Mouse (Mus musculus): ENCODE results near the gene Mchr1.
"Not testable (repeated sequence)": the region's sequence is repeated elsewhere in the genome, so short reads cannot be mapped to it uniquely, and the experiment has no call there.

The Mchr1 gene

DNA sequence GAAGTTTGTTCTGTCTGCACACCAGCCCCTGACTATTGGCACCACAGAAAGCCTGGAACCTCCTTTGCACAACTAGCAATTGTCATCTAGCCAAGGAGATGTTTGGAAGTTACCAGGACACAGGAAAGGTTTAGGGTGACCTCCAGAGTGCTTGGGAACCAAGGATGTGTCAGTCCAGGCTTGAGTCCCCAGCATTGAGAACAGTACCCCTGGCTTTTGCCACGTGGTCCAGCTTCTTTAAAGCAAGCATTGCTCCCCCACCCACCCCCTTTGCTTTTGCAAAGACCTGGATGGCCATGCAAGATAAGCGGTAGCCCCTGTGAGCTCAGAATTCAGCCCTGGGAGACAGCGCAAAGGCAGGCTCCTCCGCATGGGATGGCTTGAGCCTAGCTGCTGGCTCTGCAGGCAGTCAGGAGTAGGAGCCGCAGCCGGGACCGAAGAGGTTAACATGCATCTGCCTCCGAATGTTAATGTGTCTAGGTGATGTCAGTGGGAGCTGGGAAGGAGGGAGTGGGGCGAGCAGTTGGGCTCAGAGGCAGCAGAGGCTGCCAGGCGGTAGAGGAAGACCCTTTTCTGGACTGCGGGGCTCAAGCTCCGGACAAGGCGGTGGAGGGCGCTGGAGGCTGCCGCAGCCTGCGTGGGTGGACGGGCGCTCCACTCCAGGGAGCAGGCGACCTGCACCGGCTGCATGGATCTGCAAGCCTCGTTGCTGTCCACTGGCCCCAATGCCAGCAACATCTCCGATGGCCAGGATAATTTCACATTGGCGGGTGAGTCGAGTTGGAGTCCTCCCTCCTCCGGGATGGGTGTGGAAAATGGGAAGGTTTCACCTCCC is at the start of gene Mchr1:
Gene Mchr1, plus strand, starts transcription at position 414 of the 835 bp plus-strand sequence.
- peak in 1 of 2 experiments; percentile 57 for DNase-seq (ENCODE audit: low spot score in 2 of 2)

DNA sequence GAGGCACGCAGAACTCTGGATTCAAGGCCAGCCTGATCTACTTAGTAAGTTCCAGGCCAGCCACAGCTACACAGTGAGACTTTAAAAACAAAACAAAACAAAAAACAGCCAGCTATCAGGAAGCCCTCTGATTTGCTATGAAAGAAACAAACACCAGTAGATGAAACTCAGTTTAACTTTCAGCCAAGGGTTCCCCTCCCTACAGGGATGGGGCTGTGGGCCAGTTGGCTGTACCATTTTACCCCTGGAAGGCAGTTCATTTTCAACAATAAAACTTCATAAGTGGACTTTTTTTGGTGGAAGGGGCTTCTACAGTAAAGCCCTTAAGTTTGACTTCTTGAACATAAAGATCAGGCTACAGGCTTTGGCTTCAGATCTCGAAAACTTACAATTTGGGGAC is 46.2 kb upstream of the Mchr1 start:
- no peak for DNase-seq (ENCODE audit: low spot score in 2 of 2)

DNA sequence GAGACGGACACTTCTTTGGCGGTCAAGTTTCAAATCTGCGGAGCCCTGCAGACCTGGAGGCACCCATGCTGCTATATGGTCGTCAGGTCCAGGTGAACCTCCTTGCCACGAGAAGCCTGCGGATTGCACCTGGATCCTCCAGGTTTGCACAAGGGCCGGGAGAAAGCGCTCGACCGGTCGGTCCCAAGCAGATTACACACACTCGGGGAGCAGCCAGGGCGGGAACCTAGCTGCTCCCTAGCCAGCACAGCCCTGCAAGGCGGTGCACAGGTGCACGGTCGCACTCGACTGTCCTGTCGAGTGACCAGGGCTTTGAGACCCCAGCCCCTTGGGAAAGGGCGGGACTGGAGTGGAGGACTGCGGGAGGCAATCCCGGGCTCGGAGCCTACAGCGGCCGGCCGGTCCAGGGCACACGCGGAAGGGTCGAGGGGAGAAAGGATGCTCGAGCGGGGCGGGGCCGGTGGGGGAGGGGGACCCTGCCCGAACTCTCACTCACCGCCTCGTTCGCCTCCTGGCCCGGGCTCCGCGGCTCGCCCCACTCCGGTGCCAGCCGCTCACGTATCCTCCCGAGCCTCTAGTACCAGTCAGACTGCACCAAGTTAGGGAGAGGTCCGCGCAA is 45.2 kb upstream of the Mchr1 start:
- peak in 1 of 2 experiments; percentile 34 for DNase-seq (ENCODE audit: low spot score in 2 of 2)

DNA sequence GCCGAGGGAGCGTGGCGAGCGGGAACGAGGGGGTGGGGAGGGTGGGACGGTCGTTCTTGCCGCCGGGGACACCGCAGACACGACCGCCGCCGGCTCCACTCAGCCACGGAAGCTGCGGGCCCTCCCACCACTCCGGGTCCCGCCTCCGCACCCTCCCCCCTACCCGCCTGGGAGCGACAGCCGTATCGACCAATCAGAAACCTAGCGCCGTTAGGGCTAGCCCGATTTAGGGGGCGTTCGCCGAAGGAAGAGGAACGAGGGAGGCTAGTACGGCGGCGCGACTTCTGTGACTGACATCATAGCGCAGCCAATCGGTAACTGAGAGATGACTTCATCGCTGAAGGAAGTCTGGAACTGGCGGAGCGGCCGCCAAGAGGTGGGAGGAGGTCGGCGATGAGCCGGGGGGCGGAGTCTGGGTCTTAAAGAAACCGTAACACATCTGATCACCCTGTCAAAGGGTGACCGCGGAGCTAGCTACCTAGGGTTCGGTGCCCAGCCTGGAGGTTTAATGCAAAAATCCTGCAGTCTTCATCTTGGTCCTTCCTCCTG is 44.6 kb upstream of the Mchr1 start, which contains the start of gene Mrtfa:
Gene Mrtfa, minus strand, starts transcription at position 128 of the 549 bp plus-strand sequence.
- DNase-seq (ENCODE audit: low spot score in 2 of 2): peak; percentile 99 to 100

- DNase-seq (ENCODE audit: low spot score in 2 of 2): no peak
These were observed 44.0 kb upstream of the Mchr1 start for GRCm38 (mm10) chr15:81191303-81191702.

- no peak for DNase-seq (ENCODE audit: low spot score in 2 of 2)
These were observed 43.0 kb upstream of the Mchr1 start for GRCm38 (mm10) chr15:81192316-81192715.

DNA sequence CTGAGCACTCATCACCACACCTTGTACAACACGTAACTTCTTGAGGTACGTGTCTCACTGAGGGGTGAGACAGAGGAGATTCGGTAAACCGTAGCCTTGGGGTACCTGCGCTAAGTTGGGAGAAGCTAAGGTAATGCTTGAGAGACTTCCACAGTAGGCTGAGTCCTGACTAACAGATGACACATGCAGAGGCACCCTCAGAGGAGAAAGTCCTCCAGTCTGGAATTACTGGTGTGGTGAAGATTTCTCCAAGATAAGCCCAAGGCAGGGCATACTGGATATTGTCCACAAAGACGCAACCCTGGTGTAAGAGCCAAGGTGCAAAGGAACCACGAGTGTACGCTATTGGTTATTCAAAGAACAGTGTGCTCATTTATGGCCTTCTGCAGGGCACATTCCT is 42.4 kb upstream of the Mchr1 start:
- no peak for DNase-seq (ENCODE audit: low spot score in 2 of 2)

- no peak for DNase-seq (ENCODE audit: low spot score in 2 of 2)
These were observed 40.5 kb upstream of the Mchr1 start for GRCm38 (mm10) chr15:81194791-81195190.

GRCm38 (mm10) chr15:81195447-81195846 is 39.9 kb upstream of the Mchr1 start:
- no peak for DNase-seq (ENCODE audit: low spot score in 2 of 2)

GRCm38 (mm10) chr15:81197197-81197596 is 38.1 kb upstream of the Mchr1 start:
- no peak for DNase-seq (ENCODE audit: low spot score in 2 of 2)

- DNase-seq (ENCODE audit: low spot score in 2 of 2): no peak
These were observed 36.9 kb upstream of the Mchr1 start for GRCm38 (mm10) chr15:81198447-81198846.

DNA sequence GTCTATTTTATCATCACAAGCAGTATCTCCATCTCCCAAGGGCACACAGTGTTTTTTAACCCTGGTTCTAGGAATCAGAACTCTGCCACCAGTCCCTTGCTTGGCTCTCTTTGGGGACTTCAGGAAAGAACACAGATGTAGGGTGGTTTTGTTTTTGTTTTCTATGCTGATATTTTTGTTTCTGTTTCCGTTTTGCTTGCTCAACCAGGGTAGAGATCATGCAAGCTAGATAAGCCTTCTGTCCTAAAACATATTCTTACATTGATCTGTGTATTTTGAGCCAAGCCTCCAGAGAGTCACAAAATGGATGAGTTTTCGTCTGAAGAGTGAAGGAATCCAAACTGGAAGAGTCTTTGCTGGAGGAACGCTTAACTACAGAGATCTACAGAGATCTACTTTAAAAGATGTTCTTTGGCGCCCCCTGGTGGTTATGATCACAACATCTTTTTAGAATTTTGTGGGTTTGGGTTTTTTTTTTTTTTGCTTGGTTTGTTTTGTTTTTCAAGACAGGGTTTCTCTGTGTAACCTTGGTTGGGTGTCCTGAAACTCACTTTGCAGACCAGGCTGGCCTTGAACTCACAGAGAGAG is 35.8 kb upstream of the Mchr1 start:
- peak in 1 of 2 experiments; percentile 72 for DNase-seq (ENCODE audit: low spot score in 2 of 2)

DNA sequence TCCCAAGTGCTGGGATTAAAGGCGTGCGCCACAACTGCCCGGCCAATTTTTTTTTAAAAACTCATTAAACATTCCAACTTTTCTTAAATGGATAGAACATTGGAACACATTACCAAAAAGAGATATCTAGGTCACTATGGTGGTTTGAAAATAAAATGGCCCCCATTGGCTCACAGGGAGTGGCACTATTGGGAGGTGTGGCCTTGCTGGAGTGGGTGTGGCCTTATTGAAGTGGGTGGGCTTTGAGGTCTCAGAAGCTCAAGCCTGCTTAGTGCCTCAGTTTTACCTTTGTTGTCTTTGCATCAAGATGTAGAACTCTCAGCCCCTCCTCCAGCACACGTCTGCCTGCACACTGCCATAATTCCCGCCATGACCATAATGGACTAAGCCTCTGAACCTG is 32.8 kb upstream of the Mchr1 start:
- DNase-seq (ENCODE audit: low spot score in 2 of 2): no peak

- DNase-seq (ENCODE audit: low spot score in 2 of 2): no peak
These were observed 24.8 kb upstream of the Mchr1 start for GRCm38 (mm10) chr15:81210496-81210895.

DNA sequence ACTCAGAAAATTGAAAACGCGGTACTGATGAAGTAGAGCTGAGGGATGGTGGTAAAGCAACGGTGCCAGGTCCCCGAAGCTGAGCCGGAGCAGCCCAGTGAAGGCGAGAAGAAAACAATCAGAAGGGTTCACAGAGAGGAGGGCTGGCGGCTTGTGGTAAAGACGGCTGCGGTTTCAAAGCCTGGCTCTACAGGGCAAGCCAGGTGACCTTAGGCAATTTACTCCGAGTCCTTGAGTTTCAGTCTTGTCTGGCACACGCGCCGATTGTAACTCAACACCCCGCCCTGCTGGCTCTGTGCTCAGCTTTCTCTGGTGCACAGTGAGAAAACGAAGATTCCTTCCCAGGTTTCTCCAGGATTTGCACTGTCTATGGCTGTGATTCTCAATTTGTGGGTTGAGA is 22.3 kb upstream of the Mchr1 start:
- peak in 1 of 2 experiments; percentile 63 for DNase-seq (ENCODE audit: low spot score in 2 of 2)

DNA sequence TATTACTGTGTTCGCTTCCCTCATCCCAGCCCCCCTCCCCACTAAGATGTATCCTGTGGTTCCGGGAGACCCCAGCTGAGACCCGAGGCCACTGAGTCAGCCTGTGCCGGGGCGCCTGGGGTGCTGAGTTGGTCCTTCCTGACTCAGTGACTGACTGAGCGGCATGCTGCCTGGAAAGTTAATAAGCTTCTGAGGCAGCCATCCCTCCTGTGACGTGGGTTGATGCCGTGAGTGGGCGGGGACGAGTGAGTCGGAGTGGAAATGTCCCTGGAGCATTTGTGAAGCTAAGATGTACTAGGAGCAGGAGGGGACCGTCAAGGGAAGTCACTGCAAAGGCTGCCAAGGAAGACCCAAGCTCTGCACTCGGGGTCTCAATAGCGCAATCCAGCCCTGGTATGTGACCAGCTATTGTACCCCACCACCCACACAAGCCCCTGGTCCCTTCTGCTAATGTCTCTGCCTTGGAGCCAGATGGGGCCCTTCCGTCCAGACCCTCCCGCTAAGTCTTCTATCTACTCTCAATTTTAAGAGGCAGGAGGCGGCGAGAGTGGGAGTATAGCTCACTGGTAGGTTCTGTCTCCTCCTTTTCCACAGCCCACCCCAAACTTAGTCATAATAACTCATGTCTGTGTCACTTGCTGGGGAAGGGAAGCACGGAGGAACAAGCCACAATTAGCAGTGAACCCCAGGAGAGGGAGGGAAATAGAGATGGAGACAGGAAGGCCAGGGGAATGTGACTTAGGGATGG is 18.2 kb upstream of the Mchr1 start:
- no peak for DNase-seq (ENCODE audit: low spot score in 2 of 2)

DNA sequence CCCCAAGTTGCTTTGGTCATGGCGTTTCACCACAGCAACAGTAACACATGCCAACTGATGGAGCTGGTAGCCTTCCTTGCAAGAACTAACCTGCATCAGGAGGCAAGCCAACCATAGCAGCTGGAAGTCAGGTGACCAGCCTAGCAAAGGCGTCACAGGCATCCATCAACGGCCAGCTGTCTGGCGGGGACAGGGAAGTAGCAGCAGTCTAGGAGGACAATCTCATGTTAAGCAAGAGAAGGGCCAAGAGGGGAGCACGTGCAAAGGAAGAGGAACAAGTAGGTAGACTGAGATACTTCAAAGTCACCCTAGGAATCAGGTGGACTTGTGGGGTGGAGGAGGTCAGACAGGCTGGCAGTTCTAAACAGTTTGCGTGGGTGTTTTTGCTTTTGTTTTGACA is 16.2 kb upstream of the Mchr1 start:
- DNase-seq (ENCODE audit: low spot score in 2 of 2): no peak

GRCm38 (mm10) chr15:81220051-81220450 is 15.2 kb upstream of the Mchr1 start:
- not testable (repeated sequence) for DNase-seq (ENCODE audit: low spot score in 2 of 2)

DNA sequence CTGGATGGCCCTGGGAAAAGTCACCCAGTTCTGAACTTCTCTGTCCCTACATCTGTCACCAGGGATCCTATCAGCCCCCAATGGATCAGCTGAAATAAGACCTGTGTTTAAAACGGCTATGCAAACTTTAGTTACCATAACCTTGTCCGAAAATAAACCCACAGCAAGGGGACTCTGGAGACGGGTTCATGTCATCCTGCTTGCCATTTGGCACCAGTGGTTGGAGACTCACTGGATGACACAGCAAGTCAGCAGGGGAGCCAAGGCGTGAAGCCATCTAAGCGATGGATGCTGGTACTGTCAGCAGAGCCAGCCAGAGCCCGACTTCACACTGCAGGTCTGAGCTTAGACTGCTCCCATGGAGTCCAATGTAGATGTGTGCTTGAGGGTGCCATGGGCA is 13.9 kb upstream of the Mchr1 start:
- no peak for DNase-seq (ENCODE audit: low spot score in 2 of 2)

GRCm38 (mm10) chr15:81225016-81225415 is 10.3 kb upstream of the Mchr1 start:
- no peak for DNase-seq (ENCODE audit: low spot score in 2 of 2)

GRCm38 (mm10) chr15:81225732-81226131 is 9.6 kb upstream of the Mchr1 start:
- DNase-seq (ENCODE audit: low spot score in 2 of 2): no peak

DNA sequence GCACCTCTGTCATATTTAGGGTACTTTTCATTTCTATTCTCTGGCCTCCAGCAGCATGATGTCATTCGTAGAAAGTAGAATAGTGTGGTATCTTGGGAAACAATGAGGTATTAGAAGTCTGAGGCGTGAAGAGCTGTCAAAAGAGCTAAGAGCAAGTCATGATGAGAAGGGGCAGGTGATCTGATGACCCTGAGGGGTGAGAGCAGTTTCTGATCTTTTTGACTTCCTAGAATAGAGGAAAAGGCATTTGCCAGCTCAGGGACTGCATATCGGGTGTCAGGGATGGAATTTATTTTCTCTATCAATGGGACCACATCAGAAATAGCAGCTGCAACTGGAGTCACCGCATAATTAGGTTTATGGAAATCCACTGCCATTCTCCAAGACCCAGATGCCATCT is 8.5 kb upstream of the Mchr1 start:
- DNase-seq (ENCODE audit: low spot score in 2 of 2): no peak

Measured in urinary bladder, postnatal 4 days (tissue).